Mouse (Mus musculus): Measurements from ENCODE around the gene Dffa. TPM values are rescaled to one million over a fixed set of nuclear protein-coding genes. Genes with fewer than 3 reads are reported as not detected.
"Not testable (repeated sequence)": the region's sequence is repeated elsewhere in the genome, so short reads cannot be mapped to it uniquely, and the experiment has no call there.

The Dffa gene
- total RNA-seq, 2 experiments from 2014 or later = 47.8 to 54.2 TPM

DNA sequence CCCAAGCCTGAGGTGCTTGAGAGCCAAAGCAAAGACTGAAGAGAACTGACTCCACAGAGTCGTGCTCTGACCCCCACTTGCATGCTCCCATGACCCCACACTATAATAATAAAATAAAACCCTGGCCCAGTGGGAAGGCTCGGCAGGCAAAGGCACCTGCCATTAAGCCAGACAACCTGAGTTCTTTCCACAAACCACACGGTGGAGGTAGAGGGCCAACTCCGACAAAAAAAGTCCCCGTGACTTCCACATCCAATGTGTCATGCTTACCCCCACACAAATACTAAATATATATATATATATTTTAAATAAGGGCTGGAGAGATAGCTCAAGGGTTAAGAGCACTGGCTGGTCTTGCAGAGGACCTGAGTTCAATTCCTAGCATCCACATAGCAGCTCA lies 60.2 kb downstream of the Dffa start:
- peak; percentile 52 for TF ChIP-seq CTCF (conservative IDR thresholded peaks at IDR 0.05)
- Histone ChIP-seq H3K27ac (no peak overlapping the region), H3K4me3 (no peak overlapping the region)
- DNase-seq (ENCODE audit: low spot score in 2 of 2) = no peak

DNA sequence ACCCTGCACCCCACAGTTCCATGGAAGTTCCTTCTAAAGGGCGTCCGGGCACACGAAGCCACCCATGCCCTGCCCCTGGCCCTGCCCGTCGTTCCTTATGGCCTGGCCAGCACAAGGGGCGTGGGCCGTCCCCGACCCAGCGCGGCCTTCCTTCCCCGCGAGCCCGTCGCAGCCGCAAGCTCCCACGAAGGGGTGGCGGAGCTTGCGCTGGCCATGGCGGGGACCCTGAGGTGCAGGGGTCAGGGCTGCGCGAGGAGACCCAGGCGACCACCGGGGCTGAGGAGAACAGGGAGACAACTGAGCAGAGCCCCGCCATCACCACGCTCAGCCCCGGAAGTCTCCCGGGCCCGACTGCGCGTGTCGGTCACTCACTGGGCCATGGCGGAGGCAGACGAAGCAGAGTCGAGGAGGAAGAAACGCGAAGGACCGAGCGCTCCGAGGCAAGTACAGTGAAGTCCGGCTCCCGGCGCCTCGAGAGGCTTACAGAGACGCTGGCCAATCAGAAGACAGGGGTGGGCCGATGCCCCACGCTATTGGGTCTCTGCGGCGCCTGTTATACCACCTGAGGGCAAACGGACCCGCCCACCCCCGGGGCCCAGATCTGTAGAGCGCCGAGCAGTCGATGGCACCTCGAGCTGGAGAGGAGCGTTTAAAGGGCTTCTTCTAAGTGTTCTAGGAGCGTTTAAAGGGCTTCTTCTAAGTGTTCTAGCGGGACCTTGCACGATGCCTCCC lies 62.4 kb downstream of the Dffa start, which contains the start of gene Pgd:
TSS of gene Pgd (minus strand) at position 557 of the 732 bp plus-strand sequence.
- peak within 1 kb of the TSS; percentile 91 for H3K4me3 ChIP-seq
- peak; percentile 95 for DNase-seq (ENCODE audit: low spot score in 2 of 2)
- peak within 1 kb of the TSS; percentile 88 for H3K27ac ChIP-seq
- no peak for TF ChIP-seq CTCF (conservative IDR thresholded peaks at IDR 0.05)

DNA sequence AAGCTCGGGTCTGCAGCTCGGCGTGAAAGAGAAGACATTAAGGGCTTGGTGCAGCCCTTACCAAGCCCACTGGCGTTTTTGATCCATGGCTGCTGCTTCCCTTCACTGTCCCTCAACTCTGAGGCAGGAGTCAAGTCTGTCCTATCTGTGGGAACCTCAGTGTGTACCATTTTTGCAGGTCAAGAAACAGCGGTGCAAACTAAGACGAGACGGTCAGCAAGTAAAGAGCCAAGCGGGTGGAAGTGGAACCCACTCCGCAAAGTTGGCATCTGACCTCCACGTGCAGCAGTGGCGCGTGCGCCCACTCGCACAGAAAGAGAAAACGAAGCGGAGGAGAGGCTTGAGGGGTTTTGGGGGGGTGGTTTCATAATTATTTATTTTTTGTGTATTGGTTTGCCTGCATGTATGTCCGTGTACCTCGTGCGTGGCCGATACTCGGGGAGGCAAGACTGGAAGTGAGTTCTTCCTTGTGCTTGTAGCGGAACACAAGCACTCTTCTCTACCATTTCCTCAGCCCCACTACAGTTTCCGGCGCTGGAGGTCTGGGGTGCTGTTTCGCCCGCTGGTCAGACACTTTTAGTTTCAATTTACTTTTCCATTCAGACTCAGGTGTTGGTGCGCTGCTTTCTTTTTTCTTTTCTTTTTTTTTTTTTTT lies 63.1 kb downstream of the Dffa start:
- no peak for DNase-seq (ENCODE audit: low spot score in 2 of 2)
- peak overlapping the region; percentile 91 for H3K4me3 ChIP-seq
- no peak for TF ChIP-seq CTCF (conservative IDR thresholded peaks at IDR 0.05)

DNA sequence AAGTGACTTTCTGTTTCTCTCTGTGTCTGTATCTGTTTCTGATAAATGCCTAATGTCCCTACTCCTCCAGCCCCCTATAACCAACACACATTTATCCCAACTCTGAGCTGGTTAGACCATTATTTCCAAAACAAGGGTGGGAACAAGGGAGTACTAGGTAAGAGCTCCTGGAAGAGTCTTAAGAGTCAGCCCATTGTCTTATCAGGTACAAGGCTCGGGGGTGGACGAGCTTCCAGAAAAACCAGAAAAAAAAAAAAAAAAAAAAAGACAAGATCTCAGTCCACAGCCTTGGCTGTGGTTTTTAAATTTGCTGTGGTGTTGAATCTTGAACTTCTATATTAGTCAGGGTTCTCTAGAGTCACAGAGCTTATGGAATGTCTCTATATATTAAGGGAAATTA lies 64.1 kb downstream of the Dffa start:
- TF ChIP-seq CTCF (conservative IDR thresholded peaks at IDR 0.05) = no peak
- no peak for DNase-seq (ENCODE audit: low spot score in 2 of 2)
- no peak overlapping the region for H3K27ac ChIP-seq

More for the DNA sequence above, 63.1 kb downstream of the Dffa start:
- peak overlapping the region; percentile 88 for H3K27ac ChIP-seq

DNA sequence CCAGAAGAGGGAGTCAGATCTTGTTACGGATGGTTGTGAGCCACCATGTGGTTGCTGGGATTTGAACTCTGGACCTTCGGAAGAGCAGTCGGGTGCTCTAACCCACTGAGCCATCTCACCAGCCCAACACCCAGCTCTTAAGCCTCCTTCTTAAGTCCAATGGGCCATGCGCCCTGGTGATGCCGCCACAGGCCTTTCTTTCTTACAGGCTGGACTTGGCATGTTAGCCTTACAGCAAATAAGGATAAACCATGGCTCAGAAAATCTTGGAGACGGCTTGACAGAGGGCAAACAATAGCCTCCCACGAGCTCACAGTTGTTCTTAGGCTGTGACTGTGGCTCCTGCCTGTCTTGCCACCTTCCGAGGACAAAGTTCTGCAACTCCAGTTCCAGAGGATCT lies 66.0 kb downstream of the Dffa start:
- H3K27ac ChIP-seq; DNase-seq (ENCODE audit: low spot score in 2 of 2); H3K4me3 ChIP-seq: not testable (repeated sequence)

More for the DNA sequence above, 64.1 kb downstream of the Dffa start:
- no peak overlapping the region for H3K4me3 ChIP-seq

Other genes with a start within 250 kb of the Dffa start
- 10 to 100 TPM; 47.8 to 48.5 TPM for gene Pex14, start 4.3 kb upstream of the Dffa start, total RNA-seq (2021)
- gene Cort, start 22.6 kb downstream of the Dffa start, total RNA-seq (2021) = 10 to 100 TPM; 11.0 to 14.7 TPM
- 10 to 100 TPM; 19.3 to 27.1 TPM for gene Cenps, start 33.5 kb downstream of the Dffa start, total RNA-seq (2021)
- 10 to 100 TPM; 30.8 to 32.0 TPM for gene Pgd, start 62.6 kb downstream of the Dffa start, total RNA-seq (2021)
- gene Kif1b, start 203.5 kb downstream of the Dffa start, total RNA-seq (2021) = 100 to 1,000 TPM; 403 to 414 TPM